Mouse (Mus musculus) midbrain, embryonic 16.5 days (tissue): ENCODE results near the gene Tmub1. TPM values are rescaled to one million over a fixed set of nuclear protein-coding genes. Genes with fewer than 3 reads are reported as not detected.

Source experiments
- ATAC-seq: fragments of 200-750 bp; cut with Nextera tagmentation; 2 replicates; pipeline ENCODE4 v1.8.0; 2017; ENCODE audit warnings: moderate TSS enrichment
- H3K27ac ChIP-seq: fragments of 300-500 bp; sonication (generic); 2 replicates; pipeline ENCODE4 v1.5.1; 2014; ENCODE audit warnings: mild to moderate bottlenecking, low read length, mixed read lengths
- H3K27me3 ChIP-seq: fragments of 300-500 bp; sonication (generic); 2 replicates; pipeline ENCODE4 v1.6.1; 2014; ENCODE audit warnings: low read depth, low read length, mixed read lengths; ENCODE audit not compliant: control insufficient read depth, insufficient read depth
- H3K36me3 ChIP-seq: fragments of 300-500 bp; sonication (generic); 2 replicates; pipeline ENCODE4 v1.6.1; 2014; ENCODE audit warnings: mild to moderate bottlenecking, low read length, moderate library complexity, mixed read lengths; ENCODE audit not compliant: control insufficient read depth, insufficient read depth
- H3K4me1 ChIP-seq: fragments of 300-500 bp; sonication (generic); 2 replicates; pipeline ENCODE4 v1.6.1; 2014; ENCODE audit warnings: mild to moderate bottlenecking, low read length, mixed read lengths; ENCODE audit not compliant: control insufficient read depth, insufficient read depth
- H3K4me2 ChIP-seq: fragments of 300-500 bp; sonication (generic); 2 replicates; pipeline ENCODE4 v1.6.1; 2014; ENCODE audit warnings: mild to moderate bottlenecking, low read length, mixed read lengths
- H3K4me3 ChIP-seq: fragments of 300-500 bp; sonication (generic); 2 replicates; pipeline ENCODE4 v1.5.1; 2014; ENCODE audit warnings: low read depth, mild to moderate bottlenecking, low read length, moderate library complexity, mixed read lengths
- H3K9ac ChIP-seq: fragments of 300-500 bp; sonication (generic); 2 replicates; pipeline ENCODE4 v1.6.1; 2014; ENCODE audit warnings: low read depth, low read length, mixed read lengths
- H3K9me3 ChIP-seq: fragments of 300-500 bp; sonication (generic); replicated peaks from 2 replicates; pipeline ENCODE4 v1.6.1; 2014; ENCODE audit warnings: mild to moderate bottlenecking, low read length, mixed read lengths; ENCODE audit not compliant: control insufficient read depth, poor library complexity, severe bottlenecking
- WGBS: fragments of 180-500 bp; shearing (Covaris S2); extraction: QIAGEN DNeasy Blood & Tissue Kit; methylation state at CpG from one replicate; pipeline ENCODE4 v1.1.7; 2014; 5-methylcytosine and 5-hydroxymethylcytosine counted together
- polyA plus RNA-seq: library from polyadenylated mRNA; unstranded; fragments of >200 nt; fragmentation: Nextera tagmentation; extraction: Ambion mirVana; gene quantifications from 2 replicates; pipeline ENCODE4 v1.2.1, GENCODE M21; 2015

Gene Tmub1
- polyA plus RNA-seq, 1 experiment from 2014 or later, result 63.2 TPM

- Histone ChIP-seq H3K9ac (no peak overlapping the region), H3K9me3 (no peaks in the 10 kb centered on the region), H3K4me3 (no peak overlapping the region), H3K36me3 (peaks cover 32% of the 10 kb centered on the region), H3K27ac (no peak overlapping the region), H3K27me3 (no peaks in the 10 kb centered on the region), H3K4me1 (peaks cover 13% of the 10 kb centered on the region), H3K4me2 (no peak overlapping the region)
- WGBS, result 17% methylated on average over 10 of the region's 11 CpGs
- peak; percentile 18 for ATAC-seq
These were observed 35.7 kb upstream of the Tmub1 start for GRCm38 (mm10) chr5:24483326-24483725.

- no peak overlapping the region for H3K27ac ChIP-seq
- peaks cover 36% of the 10 kb centered on the region for H3K36me3 ChIP-seq
These were observed 34.8 kb upstream of the Tmub1 start for GRCm38 (mm10) chr5:24482247-24483079.

GRCm38 (mm10) chr5:24481647-24482046, 34.0 kb upstream of the Tmub1 start:
- H3K4me2 ChIP-seq, result no peak overlapping the region

More at GRCm38 (mm10) chr5:24482247-24483079, 34.8 kb upstream of the Tmub1 start:
- H3K9me3 ChIP-seq, result no peaks in the 10 kb centered on the region
- ATAC-seq, result no peak; the same call in 1 of the 2 replicates
- no peak overlapping the region for H3K9ac ChIP-seq
- H3K4me2 ChIP-seq, result no peak overlapping the region
- H3K4me3 ChIP-seq, result no peak overlapping the region
- H3K27me3 ChIP-seq, result no peaks in the 10 kb centered on the region
- 34% methylated on average over 35 of the region's 41 CpGs for WGBS
- peaks cover 13% of the 10 kb centered on the region for H3K4me1 ChIP-seq

GRCm38 (mm10) chr5:24477909-24478308, 30.3 kb upstream of the Tmub1 start:
- no peak overlapping the region for H3K4me2 ChIP-seq
- no peak overlapping the region for H3K9ac ChIP-seq
- H3K36me3 ChIP-seq, result peaks cover 32% of the 10 kb centered on the region
- WGBS, result 93% methylated on average over 9 of the region's 9 CpGs
- peaks cover 30% of the 10 kb centered on the region for H3K4me1 ChIP-seq
- no peaks in the 10 kb centered on the region for H3K9me3 ChIP-seq
- ATAC-seq, result no peak
- H3K27ac ChIP-seq, result no peak overlapping the region
- H3K27me3 ChIP-seq, result no peaks in the 10 kb centered on the region; the same call in none of the 2 replicates
- no peak overlapping the region for H3K4me3 ChIP-seq

More at GRCm38 (mm10) chr5:24481647-24482046, 34.0 kb upstream of the Tmub1 start:
- Histone ChIP-seq H3K27ac (no peak overlapping the region), H3K9ac (no peak overlapping the region), H3K4me3 (no peak overlapping the region), H3K9me3 (no peaks in the 10 kb centered on the region), H3K27me3 (no peaks in the 10 kb centered on the region), H3K4me1 (peaks cover 13% of the 10 kb centered on the region), H3K36me3 (peaks cover 36% of the 10 kb centered on the region)
- WGBS, result 7% methylated on average over 3 of the region's 4 CpGs
- ATAC-seq, result peak; percentile 43

GRCm38 (mm10) chr5:24475476-24476241, 28.0 kb upstream of the Tmub1 start:
- 81% methylated on average over 6 of the region's 6 CpGs for WGBS
- H3K4me2 ChIP-seq, result no peak overlapping the region
- no peak for ATAC-seq

GRCm38 (mm10) chr5:24474723-24475261, 27.1 kb upstream of the Tmub1 start:
- Histone ChIP-seq H3K36me3 (peaks cover 22% of the 10 kb centered on the region), H3K4me1 (peaks cover 21% of the 10 kb centered on the region), H3K27me3 (no peaks in the 10 kb centered on the region; the same call in none of the 2 replicates), H3K4me2 (peak overlapping the region; percentile 54), H3K4me3 (peak overlapping the region; percentile 31), H3K9ac (peak overlapping the region; percentile 60), H3K9me3 (no peaks in the 10 kb centered on the region), H3K27ac (no peak overlapping the region)
- 5% methylated on average over 65 of the region's 67 CpGs for WGBS
- no peak for ATAC-seq

More at GRCm38 (mm10) chr5:24475476-24476241, 28.0 kb upstream of the Tmub1 start:
- no peaks in the 10 kb centered on the region; the same call in none of the 2 replicates for H3K27me3 ChIP-seq
- no peak overlapping the region for H3K9ac ChIP-seq
- H3K4me3 ChIP-seq, result no peak overlapping the region
- no peak overlapping the region for H3K27ac ChIP-seq
- H3K36me3 ChIP-seq, result peaks cover 29% of the 10 kb centered on the region
- H3K9me3 ChIP-seq, result no peaks in the 10 kb centered on the region
- H3K4me1 ChIP-seq, result peaks cover 21% of the 10 kb centered on the region

GRCm38 (mm10) chr5:24474025-24474722, 26.5 kb upstream of the Tmub1 start:
- 6% methylated on average over 57 of the region's 77 CpGs for WGBS
- H3K9me3 ChIP-seq, result no peaks in the 10 kb centered on the region
- peaks cover 16% of the 10 kb centered on the region for H3K36me3 ChIP-seq
- no peak overlapping the region for H3K27ac ChIP-seq
- peak overlapping the region; percentile 31 for H3K4me3 ChIP-seq
- H3K4me2 ChIP-seq, result peak overlapping the region; percentile 54
- H3K9ac ChIP-seq, result peak overlapping the region; percentile 60
- no peak for ATAC-seq
- H3K4me1 ChIP-seq, result peaks cover 21% of the 10 kb centered on the region
- no peaks in the 10 kb centered on the region; the same call in none of the 2 replicates for H3K27me3 ChIP-seq

GRCm38 (mm10) chr5:24472884-24473619, 25.4 kb upstream of the Tmub1 start:
- H3K9ac ChIP-seq, result no peak overlapping the region
- WGBS, result 33% methylated on average over 6 of the region's 7 CpGs
- no peak overlapping the region for H3K4me2 ChIP-seq
- no peak for ATAC-seq
- no peak overlapping the region for H3K4me3 ChIP-seq
- H3K9me3 ChIP-seq, result no peaks in the 10 kb centered on the region
- H3K36me3 ChIP-seq, result peaks cover 7% of the 10 kb centered on the region
- H3K27ac ChIP-seq, result no peak overlapping the region
- peaks cover 21% of the 10 kb centered on the region for H3K4me1 ChIP-seq
- H3K27me3 ChIP-seq, result no peaks in the 10 kb centered on the region; the same call in none of the 2 replicates
